Comparison of ENCODE assay signal across 25 mouse cellular contexts in genomic region chrX:98870541-98870940, GRCm38 (mm10). TPM values are rescaled to one million over a fixed set of nuclear protein-coding genes. Genes with fewer than 3 reads are reported as not detected.
DNase-seq lines count a peak whose midpoint lies in the region; ATAC-seq lines count a peak whose summit lies in the region.
"Had no signal": no experiment of that assay in that cellular context is flagged by ENCODE, and none has a peak within 500 bp of the region (broad histone marks: within the 10 kb centered on the region; RNA-seq: fewer than 3 reads in every experiment).

No protein-coding gene starts in this region.

- peak; percentile 4 to 44 for DNase-seq in lung, adult 18-20 months
- no peak for DNase-seq in lung, postnatal 10 days
- DNase-seq in Muller cell, postnatal 12 days (ENCODE audit: inconsistent ontology term): peak; percentile 50
- DNase-seq in adrenal gland, postnatal 10 days: no peak
- DNase-seq in cerebellum, adult 9-11 months: no peak
- DNase-seq: adrenal gland, adult 8-10 months; B cell, adult 2 months; cerebellum, adult 11-12 months; cerebellum, postnatal 10 days; gastrocnemius, postnatal 10 days; kidney, adult 2 months; kidney, postnatal 36 days; liver, postnatal 0 days; right cerebral cortex, postnatal 25 days; thymus, postnatal 25 days had no signal

- ATAC-seq in megakaryocyte progenitor cell, adult 5-6 weeks (replicated peaks; ENCODE audit: poor library complexity): peak; percentile 47; the same call in 1 of the 2 replicates
- ATAC-seq: forebrain, embryonic 16.5 days; hindbrain, postnatal 0 days; intestine, embryonic 15.5 days; liver, postnatal 0 days; midbrain, embryonic 16.5 days had no signal

- H3K4me1 ChIP-seq in brown adipose tissue, adult 24 weeks (ENCODE audit: control insufficient read depth, insufficient read depth, insufficient read length, low read length): peaks cover 13% of the 10 kb centered on the region
- H3K4me1 ChIP-seq: hindbrain, embryonic 12.5 days; intestine, embryonic 15.5 days; limb, embryonic 13.5 days had no signal

- H3K4me3 ChIP-seq in brown adipose tissue, adult 24 weeks (ENCODE audit: insufficient read depth, low read depth, low read length): no peak overlapping the region
- H3K4me3 ChIP-seq: erythroblast, embryonic 14.5 days; hindbrain, embryonic 12.5 days; intestine, embryonic 15.5 days; layer of hippocampus, adult 2 months; limb, embryonic 13.5 days had no signal

- H3K27ac ChIP-seq in brown adipose tissue, adult 24 weeks (replicated peaks; ENCODE audit: low read depth, low read length): peak overlapping the region; percentile 12; the same call in 1 of the 2 replicates
- H3K27ac ChIP-seq: hindbrain, embryonic 12.5 days; hindbrain, postnatal 0 days; intestine, embryonic 15.5 days; layer of hippocampus, adult 2 months; limb, embryonic 13.5 days had no signal

RNA-seq across cellular contexts. Expression of gene Ophn1, which starts 20.3 kb away (rescaled TPM):
- polyA plus RNA-seq in brown adipose tissue, adult 24 weeks (2012; ENCODE audit: insufficient read depth, insufficient read length, missing spikeins): 13.8 and 15.3 TPM in 2 replicates
- 0.81 and 0.89 TPM in 2 replicates for total RNA-seq in megakaryocyte progenitor cell, adult 5-6 weeks (2015)
- 1.8 and 2.8 TPM in 2 replicates for total RNA-seq in megakaryocyte progenitor cell, adult 5-6 weeks (2017)
- total RNA-seq in adrenal gland, postnatal 10 days (2021): 10 to 100 TPM; 23.4 to 25.6 TPM
- polyA plus RNA-seq: erythroblast, embryonic 14.5 days had no signal

Comparison
In these comparisons a context has a peak if more than half of its experiments do, and no peak if none do; other contexts are left out.
1. DNase-seq: peak in lung, adult 18-20 months (2 of 2) and Muller cell, postnatal 12 days (single experiment); none in lung, postnatal 10 days (single experiment), adrenal gland, postnatal 10 days (single experiment) and cerebellum, adult 9-11 months (single experiment).
2. RNA of gene Ophn1, which starts 20.3 kb away (total RNA-seq): 23.4 to 25.6 TPM in adrenal gland, postnatal 10 days; 0.81 to 2.8 TPM in megakaryocyte progenitor cell, adult 5-6 weeks; every median in the first group is over 4 times any median in the second.